Mouse (Mus musculus) cerebellum, postnatal 10 days (tissue): ENCODE data around the gene Stk10.
A peak's percentile ranks its signal among the peaks of the same experiment; 100 is the strongest.

Source experiments
- DNase-seq, 2 experiments: peaks; one replicate each; pipeline ENCODE4 v3.0.0; 2021; ENCODE audit warnings: mixed read lengths in 2 of 2

The Stk10 gene

DNA sequence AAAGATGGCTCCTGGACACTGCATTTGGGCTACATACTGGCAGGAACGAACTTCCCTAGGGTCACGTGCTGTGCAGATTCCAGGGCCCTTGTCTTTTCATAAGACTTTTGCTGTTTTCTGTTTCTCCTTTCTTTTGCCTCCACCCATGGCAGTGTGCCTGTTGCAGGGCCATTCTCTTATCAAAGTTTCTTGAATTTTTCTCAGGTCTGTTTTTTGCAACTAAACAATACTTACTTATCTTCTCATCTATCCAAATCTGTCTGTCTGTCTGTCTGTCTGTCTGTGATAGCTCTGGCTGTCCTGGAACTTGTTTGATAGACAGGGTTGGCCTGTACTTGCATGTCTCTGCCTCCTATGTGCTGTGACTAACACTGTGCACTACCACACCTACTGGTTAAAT lies 101.7 kb downstream of the Stk10 start:
- no peak for DNase-seq

DNA sequence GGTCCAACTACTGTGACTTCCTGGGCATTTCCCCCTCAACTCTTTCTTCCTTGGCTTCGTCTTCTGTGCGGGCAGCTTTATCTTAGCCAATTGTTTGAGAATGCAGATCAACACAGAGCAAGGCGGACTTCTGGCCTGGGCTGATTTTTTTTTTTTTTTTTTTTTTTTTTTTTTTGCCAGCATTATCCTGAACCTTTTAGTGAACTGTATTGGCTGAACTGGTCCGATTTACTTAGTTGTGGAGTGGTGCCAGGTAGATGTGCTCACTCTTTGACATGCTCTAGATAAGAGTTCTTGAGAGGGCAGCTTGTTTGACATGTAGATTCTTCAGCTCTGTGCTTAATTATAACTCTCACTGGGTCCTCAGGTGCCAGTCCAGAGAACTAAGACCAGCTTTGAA lies 103.2 kb downstream of the Stk10 start:
- no peak for DNase-seq

DNA sequence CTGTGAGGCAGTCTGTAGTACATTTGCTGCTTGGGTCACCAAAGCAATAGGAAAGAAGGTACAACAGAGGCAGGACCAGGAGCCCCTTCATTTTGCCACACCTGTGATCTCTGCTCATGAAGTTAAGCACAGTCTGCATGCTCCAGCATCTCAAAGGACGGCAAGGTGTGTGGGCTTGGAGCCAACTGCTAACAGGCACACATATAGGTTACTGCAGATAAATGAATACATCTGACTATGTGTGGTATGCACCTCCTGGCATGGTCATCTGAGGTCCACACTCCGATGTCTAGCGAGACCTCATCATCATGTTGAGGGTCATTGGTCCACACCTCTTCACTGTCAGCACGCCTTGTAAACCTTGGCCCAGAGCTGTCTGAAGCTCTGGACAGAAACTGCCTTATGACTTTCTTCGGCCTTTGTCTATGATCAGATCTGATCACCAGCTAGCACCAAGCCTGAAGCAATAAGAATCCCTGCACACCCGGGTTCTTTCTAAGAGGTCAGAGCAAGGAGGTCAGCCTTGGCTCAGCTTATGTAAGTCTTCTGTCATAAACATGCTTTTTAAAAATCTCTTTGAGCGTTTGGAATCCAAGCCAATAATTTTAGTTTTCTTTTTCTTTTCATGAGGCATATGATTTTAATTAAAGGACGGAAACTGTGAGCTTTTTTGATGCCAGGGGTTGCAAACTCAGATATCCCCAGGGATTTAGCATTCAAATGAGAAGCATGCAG lies 105.6 kb downstream of the Stk10 start:
- DNase-seq: no peak

DNA sequence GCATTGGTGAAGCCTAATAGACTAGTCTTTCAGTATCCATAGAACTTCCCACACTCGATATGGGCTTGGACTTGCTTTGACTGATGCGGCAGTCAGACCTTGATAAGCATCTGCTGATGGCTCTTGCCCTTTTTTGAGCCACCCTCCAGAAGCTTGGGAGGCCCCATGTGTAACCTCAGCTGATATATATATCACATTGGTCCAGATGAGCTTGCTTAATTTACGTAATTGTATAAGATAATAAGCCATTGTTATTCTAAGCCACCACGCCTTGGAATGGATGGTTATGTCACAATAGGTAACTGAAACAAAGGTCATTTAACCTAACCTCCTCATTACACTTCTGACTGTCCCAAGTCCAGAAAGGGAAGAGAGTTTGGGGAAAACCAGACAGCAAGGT lies 107.5 kb downstream of the Stk10 start:
- DNase-seq: no peak

DNA sequence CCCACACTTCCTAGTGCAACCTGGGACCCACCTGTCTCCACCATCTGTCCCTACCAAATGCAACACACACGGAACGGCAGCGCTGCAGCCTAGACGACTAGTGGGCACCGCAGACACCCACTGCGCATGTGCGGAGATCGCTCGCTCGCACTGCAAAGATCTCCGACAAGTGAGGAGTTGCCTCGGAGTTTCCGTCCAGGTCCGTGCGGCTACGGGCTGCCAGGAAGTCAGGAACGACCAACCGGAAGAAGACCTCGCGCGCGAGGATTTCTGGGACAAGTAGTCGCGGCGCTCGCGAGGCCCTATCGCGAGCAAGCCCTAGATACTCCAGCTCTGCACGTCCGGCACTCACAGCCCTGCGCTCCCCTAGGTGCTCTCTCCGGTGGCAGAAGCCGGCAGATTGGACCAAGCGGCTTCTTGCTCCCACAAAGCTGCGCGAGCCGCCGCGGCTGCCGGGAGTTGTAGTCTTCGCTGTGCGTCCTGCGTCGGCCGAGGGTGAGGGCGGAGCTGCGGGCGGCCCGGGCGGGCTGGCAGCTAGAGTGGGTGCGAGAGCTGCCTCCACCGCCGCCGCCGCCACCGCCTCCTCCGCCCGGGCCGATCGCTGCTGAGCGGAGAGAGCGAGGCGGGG lies 109.3 kb downstream of the Stk10 start, which contains the start of gene Fbxw11:
Fbxw11 (plus strand) TSS at position 476 of the 628 bp plus-strand sequence.
- peak; percentile 95 to 97 for DNase-seq

DNA sequence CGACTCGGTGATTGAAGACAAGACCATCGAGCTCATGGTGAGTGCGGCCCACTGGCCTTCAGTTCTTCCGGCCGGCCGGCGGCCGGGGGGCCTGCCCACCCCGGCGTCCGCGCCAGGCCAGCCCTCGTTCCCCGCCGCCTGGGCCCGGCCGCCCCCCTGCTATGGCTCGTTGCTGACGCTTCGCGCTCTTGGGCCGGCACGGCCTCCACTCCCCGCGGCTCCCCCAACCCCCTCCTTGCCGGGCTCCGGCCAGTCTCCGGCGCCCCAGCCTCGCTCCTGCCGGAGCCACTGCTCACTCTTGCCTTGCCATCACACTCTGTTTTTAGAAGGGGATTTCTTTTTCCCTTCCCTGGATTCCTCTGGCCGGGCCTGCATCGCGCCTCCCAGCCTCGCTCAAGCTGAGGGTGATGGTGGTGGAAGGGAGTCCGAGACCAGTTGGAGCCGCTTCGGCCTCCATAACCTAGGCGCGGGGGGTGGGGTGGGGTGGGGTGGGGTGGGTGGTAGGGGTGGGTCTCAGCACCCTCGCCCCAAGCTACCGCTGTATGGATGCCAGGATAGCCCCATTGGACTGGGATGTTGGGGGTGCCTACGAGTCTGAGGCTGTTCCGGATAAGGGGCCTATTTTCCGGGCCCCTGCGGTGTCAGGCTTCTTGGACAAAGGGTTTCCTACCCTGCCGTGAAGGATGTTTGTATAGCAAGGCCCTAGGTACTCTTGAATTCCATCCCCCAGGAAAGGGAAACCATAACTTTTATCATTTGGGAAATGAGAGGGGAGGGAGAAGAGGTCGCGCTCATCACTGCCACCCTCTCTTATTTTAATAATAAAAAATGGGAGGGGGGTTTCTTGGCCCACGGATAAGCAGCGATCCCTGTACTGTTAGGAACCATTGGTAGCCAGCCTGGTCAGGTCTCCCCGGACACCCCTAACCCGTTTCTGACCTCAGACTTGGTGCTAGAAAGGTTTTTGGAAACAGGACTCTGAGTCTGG lies 110.1 kb downstream of the Stk10 start:
- DNase-seq: peak; percentile 80

DNA sequence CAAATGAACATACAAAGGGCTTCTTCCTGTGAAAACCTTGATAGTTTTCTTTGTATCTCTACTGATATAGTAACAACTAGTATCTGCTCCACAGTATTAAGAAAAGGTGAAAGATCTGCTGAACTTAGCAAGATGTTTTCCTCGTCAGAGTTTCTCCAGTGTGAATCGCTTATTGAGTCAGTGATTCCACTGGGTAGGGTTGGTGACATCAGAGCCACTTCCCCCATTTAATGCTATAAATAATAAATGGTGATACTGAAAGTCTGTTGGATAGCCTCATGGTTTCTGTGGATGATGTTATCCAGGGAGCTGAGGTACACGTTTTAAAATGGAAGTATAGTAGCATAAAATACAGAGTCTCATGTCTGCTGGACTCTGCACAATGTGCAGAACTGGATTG lies 110.9 kb downstream of the Stk10 start:
- DNase-seq: no peak

DNA sequence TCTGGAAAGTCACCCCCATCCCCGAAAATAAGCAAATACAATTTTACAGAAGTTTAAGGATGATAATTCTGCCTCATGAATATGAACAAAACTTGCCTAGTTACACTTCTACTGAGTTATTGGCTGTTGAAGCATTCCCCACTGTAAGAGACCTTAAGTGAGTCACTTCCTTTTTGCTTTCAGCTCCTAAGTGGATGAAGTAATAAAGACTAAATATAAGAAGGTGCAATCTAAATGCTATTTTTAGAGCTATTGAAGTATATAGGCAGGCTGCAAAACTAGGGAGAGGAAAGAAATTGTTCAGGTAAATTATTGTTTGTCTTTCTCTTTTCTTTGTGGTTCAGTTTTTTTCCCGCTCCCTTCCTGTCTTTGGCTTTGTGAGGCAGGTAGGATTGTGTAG lies 114.2 kb downstream of the Stk10 start:
- no peak for DNase-seq

DNA sequence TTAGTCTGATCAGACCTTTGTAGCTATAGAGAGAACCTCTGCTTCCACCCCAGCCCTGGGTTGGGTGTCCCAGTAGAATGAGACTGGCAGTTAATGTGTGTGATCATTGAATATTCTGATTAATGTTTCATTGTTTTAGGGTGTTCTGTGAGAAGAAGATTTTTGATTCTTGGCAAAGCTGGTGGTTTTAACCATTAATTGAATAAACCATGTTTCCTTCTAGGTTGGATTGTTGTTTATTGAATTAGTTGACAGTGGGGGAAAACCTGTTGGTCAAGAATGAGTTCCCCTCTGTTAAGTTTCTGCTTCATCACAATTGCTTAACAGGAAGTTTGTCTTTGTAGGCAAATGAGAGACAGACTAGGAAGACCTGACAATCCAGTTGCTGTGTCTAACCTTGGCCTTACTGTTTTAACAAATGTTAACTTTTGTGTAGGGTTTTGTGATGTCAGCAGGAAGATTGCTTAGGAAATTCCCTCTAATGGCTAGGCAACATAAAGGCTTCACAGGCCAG lies 117.2 kb downstream of the Stk10 start:
- no peak for DNase-seq

DNA sequence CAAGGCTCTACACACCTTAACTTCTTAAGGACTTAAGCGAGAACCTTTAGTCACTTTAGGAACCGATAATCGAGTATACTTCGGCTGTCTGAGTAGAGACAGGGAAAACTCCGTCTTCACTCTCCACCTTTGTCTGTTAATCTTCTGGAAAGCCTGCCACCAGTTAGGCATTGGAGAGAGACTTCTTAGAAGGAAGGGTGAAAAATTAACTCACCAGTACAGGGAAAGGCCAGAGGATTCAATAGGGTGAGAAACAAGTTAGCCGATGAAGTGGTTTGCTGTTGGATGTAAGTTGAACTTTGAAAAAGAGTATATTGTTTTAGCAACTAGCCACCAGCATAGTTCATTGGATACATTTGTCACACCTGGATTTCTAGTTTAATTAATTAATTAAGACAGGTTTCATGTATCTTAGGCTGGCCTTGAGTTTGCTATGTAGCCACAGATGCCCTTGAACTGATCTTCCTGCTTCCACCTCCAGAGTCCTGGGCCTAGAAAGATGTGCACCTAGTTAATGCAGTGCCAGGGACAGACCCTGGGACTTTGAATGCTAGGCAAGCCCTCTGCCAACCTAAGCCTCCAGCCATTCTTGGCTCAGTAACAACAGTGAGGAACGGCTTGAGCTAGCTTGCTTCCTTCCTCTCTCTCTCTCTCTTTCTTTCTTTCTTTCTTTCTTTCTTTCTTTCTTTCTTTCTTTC lies 117.9 kb downstream of the Stk10 start:
- peak; percentile 28 to 38 for DNase-seq

DNA sequence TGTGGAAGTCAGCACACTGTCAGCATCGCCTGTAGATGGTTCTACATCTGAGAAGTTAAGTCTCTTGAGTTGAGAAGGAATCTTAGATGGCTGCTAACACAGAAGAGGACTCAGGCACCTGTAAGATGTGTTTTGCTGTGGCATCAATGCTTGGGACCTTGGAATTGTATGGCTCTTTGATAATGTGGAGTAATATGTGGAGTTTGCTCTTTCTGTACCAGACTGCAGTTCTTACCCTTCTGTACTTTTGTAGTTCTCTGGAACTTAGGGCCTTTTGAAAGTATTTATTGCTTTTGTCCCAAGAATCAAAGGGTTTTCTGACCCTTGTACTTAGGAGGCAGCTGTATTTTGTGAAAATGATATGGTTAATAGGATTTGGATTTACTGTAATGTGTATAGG lies 118.6 kb downstream of the Stk10 start:
- DNase-seq: no peak

DNA sequence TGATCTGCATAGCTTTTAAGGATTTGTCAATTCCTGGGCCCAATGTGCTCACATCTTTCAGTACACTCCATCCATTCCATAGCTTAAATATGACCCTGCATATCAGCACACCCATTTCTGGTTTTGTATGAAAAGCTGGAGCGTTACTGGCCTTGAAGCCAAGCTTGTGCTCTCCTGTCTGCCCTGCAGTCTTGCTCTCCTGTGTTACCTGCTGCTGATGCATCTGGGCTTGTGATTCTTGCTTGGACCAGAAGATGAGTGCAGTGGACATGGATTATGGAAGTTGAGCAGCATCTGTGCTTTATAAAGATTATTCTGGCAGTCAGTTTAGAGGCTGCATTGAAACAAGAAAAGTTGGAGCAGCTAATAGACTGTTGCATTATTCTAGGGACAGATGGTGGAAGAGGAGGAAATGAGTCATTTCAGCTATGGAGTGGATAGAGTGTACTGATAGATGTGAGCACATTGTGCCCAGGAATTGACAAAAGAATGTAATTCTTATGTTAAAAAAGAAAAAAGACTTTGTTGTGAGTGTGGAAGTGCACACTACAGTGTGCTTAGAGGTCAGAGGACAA lies 129.1 kb downstream of the Stk10 start:
- no peak for DNase-seq

DNA sequence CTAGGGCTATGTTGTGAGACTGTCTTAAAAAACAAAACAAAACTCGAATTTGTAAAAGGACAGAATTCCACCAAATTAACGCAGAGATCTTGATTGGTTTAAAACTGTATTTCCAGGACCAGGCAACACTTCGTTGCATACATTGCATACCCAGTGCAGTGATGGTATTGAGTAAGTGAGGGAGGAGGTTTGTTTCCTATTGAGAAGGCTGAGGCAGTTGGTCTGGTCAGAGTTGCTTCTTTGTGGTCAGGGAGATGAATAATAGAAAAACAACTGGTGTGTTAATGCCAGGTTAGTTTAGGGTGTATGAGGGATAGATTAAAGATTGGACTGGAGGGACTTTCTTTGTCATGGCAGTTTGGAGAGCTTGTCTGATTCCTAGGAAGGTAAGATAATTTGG lies 132.5 kb downstream of the Stk10 start:
- no peak for DNase-seq

DNA sequence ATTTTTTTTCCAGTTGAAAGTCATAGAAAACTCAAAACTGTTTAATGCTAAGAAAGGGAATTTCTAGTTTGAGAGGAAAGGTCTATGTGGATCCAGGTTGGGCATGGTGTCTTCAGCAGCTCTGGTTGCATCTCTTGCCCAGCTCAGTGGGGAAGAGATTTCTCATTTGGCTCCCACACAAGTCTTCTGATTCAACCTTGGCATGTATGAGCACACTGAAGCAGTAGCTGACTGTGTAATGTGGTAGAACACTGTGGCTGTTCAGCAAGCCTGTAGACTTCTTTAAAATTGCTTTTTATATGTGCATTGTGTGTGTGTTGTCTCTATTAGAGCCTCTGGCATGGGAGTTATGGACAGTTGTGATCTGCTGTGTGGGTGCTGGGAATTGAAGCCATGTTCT lies 133.9 kb downstream of the Stk10 start:
- DNase-seq: peak; percentile 76

DNA sequence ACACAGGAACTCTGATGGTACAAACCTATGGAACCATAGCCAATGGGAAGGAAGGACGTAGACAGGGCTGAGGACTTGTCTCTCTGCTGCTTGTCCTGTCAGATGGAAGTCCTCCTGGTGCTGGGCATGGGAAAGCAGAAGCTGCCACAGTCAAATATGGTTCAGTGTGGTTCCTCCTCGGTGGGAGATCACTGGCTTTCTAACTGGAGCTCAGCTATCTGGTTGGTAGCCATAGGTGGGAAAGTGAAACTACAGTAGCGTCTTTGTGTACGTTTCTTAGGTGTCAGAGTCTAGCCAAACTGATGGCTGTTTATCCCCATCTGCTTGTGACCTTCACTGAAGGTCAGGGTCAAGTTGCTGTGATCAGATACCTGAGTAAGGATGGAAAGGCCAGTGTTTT lies 138.4 kb downstream of the Stk10 start:
- no peak for DNase-seq
